Mouse (Mus musculus) thymus, adult 2 months (tissue): Measurements from ENCODE around the gene Actl7b. TPM values are rescaled to one million over a fixed set of nuclear protein-coding genes. Genes with fewer than 3 reads are reported as not detected.

Source experiments
- DNase-seq: peaks from one replicate; pipeline ENCODE4 v3.0.0; 2021
- H3K27ac ChIP-seq: fragments of 200-500 bp; 2 replicates; pipeline ENCODE4 v1.5.1; 2012; ENCODE audit warnings: low read length, control low read depth; ENCODE audit not compliant: control insufficient read depth, insufficient read depth
- H3K27me3 ChIP-seq: fragments of 200-500 bp; 2 replicates; pipeline ENCODE4 v1.6.1; 2012; ENCODE audit warnings: mild to moderate bottlenecking, low read length, moderate library complexity, mixed read lengths; ENCODE audit not compliant: control insufficient read depth, insufficient read depth
- H3K36me3 ChIP-seq: fragments of 200-500 bp; 2 replicates; pipeline ENCODE4 v1.6.1; 2012; ENCODE audit warnings: mild to moderate bottlenecking, low read length, moderate library complexity; ENCODE audit not compliant: control insufficient read depth, insufficient read depth
- H3K4me1 ChIP-seq: fragments of 200-500 bp; replicated peaks from 2 replicates; pipeline ENCODE4 v1.6.1; 2012; ENCODE audit warnings: low read length; ENCODE audit not compliant: control insufficient read depth, insufficient read depth
- H3K4me3 ChIP-seq: fragments of 200-500 bp; 2 replicates; pipeline ENCODE4 v1.5.1; 2012; ENCODE audit warnings: mild to moderate bottlenecking, low read length, control low read depth, moderate library complexity; ENCODE audit not compliant: control insufficient read depth, insufficient read depth
- CTCF ChIP-seq: fragments of 200-500 bp; IDR thresholded peaks from 2 replicates; pipeline ENCODE4 v1.5.1; 2012; ENCODE audit warnings: mild to moderate bottlenecking, control low read depth, low read length, moderate library complexity, borderline replicate concordance; ENCODE audit not compliant: control insufficient read depth, poor library complexity, insufficient read depth; ENCODE audit errors: extremely low read depth
- POLR2A ChIP-seq: fragments of 200-500 bp; IDR thresholded peaks from 2 replicates; pipeline ENCODE4 v1.6.1; 2012; ENCODE audit warnings: mild to moderate bottlenecking, low read length, control low read depth, moderate library complexity; ENCODE audit not compliant: control insufficient read depth, poor library complexity, insufficient read depth; ENCODE audit errors: extremely low read depth
- WGBS: fragments of 180-500 bp; shearing (Covaris S2); methylation state at CpG from one replicate; pipeline ENCODE4 v1.1.7; 2018; 5-methylcytosine and 5-hydroxymethylcytosine counted together
- polyA plus RNA-seq: library from polyadenylated mRNA; depleted of rRNA; stranded (reverse); fragments of >200 nt; gene quantifications from 2 replicates; pipeline ENCODE4 v1.2.3, GENCODE M21; 2012; rRNA removed

The Actl7b gene
- 0.59 TPM in 1 of 2 replicates, not detected in the other for polyA plus RNA-seq

GRCm38 (mm10) chr4:56741041-56741493 lies at the start of gene Actl7b:
Gene Actl7b (minus strand): TSS chr4:56741443.
- 97% methylated on average over 13 of the region's 13 CpGs for WGBS

GRCm38 (mm10) chr4:56771065-56771464 lies 29.8 kb upstream of the Actl7b start:
- TF ChIP-seq CTCF: no peak
- no peak for TF ChIP-seq POLR2A
- Histone ChIP-seq H3K27ac (no peak overlapping the region), H3K36me3 (peaks cover 59% of the 10 kb centered on the region), H3K4me3 (no peak overlapping the region), H3K27me3 (no peaks in the 10 kb centered on the region), H3K4me1 (no peaks in the 10 kb centered on the region)
- DNase-seq: no peak
- WGBS: 74% methylated on average over 1 of the region's 1 CpGs

More at GRCm38 (mm10) chr4:56741041-56741493, at the start of gene Actl7b:
- TF ChIP-seq POLR2A (no peak), CTCF (no peak)
- no peaks in the 10 kb centered on the region for H3K27me3 ChIP-seq
- no peak within 1 kb of the TSS for H3K4me3 ChIP-seq
- no peak within 1 kb of the TSS for H3K27ac ChIP-seq
- H3K4me1 ChIP-seq: no peaks in the 10 kb centered on the region
- H3K36me3 ChIP-seq: no peaks in the 10 kb centered on the region
- no peak for DNase-seq

GRCm38 (mm10) chr4:56768913-56769312 lies 27.7 kb upstream of the Actl7b start:
- Histone ChIP-seq H3K36me3 (peaks cover 44% of the 10 kb centered on the region), H3K4me1 (no peaks in the 10 kb centered on the region), H3K27ac (no peak overlapping the region), H3K4me3 (no peak overlapping the region), H3K27me3 (no peaks in the 10 kb centered on the region)
- TF ChIP-seq CTCF (no peak), POLR2A (no peak)
- WGBS: 95% methylated on average over 7 of the region's 7 CpGs
- DNase-seq: no peak

- Histone ChIP-seq H3K36me3 (peaks cover 34% of the 10 kb centered on the region), H3K27me3 (no peaks in the 10 kb centered on the region), H3K27ac (no peak overlapping the region), H3K4me3 (no peak overlapping the region), H3K4me1 (no peaks in the 10 kb centered on the region)
- DNase-seq: no peak
- WGBS: 77% methylated on average over 5 of the region's 5 CpGs
- no peak for TF ChIP-seq POLR2A
- TF ChIP-seq CTCF: no peak
These were observed 26.6 kb upstream of the Actl7b start for GRCm38 (mm10) chr4:56767861-56768284.

- no peak overlapping the region for H3K27ac ChIP-seq
- 88% methylated on average over 1 of the region's 1 CpGs for WGBS
- peaks cover 29% of the 10 kb centered on the region for H3K36me3 ChIP-seq
These were observed 16.4 kb upstream of the Actl7b start for GRCm38 (mm10) chr4:56757693-56758092.

GRCm38 (mm10) chr4:56756966-56757600 lies 15.8 kb upstream of the Actl7b start:
- DNase-seq: no peak
- Histone ChIP-seq H3K36me3 (peaks cover 29% of the 10 kb centered on the region), H3K4me1 (no peaks in the 10 kb centered on the region), H3K27ac (no peak overlapping the region), H3K27me3 (no peaks in the 10 kb centered on the region), H3K4me3 (no peak overlapping the region)
- TF ChIP-seq POLR2A (no peak), CTCF (no peak)
- 95% methylated on average over 10 of the region's 10 CpGs for WGBS

More at GRCm38 (mm10) chr4:56757693-56758092, 16.4 kb upstream of the Actl7b start:
- Histone ChIP-seq H3K4me3 (no peak overlapping the region), H3K27me3 (no peaks in the 10 kb centered on the region), H3K4me1 (no peaks in the 10 kb centered on the region)
- no peak for TF ChIP-seq CTCF
- no peak for TF ChIP-seq POLR2A
- DNase-seq: no peak
